Mouse (Mus musculus) left cerebral cortex, postnatal 36 days (tissue): ENCODE data around the gene Crhbp. TPM values are rescaled to one million over a fixed set of nuclear protein-coding genes. Genes with fewer than 3 reads are reported as not detected.

Source experiments
- DNase-seq, 2 experiments: peaks; one replicate each; pipeline ENCODE4 v3.0.0; 2021 to 2022; ENCODE audit warnings: low spot score in 2 of 2, mixed read lengths in 1 of 2
- intact Hi-C: fragments of 180-260 bp; cut with DNase I; formaldehyde crosslinking; loops from one replicate; pipeline ENCODE4 v1.15.1; 2025
- total RNA-seq, 2 experiments: library from RNA; stranded (reverse); gene quantifications; 2 replicates each; pipeline ENCODE4 v1.2.3; 2021

Crhbp gene
- 10 to 100 TPM; 21.2 to 23.5 TPM for total RNA-seq

GRCm38 (mm10) chr13:95444824-95445223, at the start of gene Crhbp:
Gene Crhbp, minus strand, starts transcription at chr13:95444924.
- intact Hi-C loops, result no loop called here
- no peak for DNase-seq

GRCm38 (mm10) chr13:95493296-95493695, 48.6 kb upstream of the Crhbp start:
- intact Hi-C loops, result no loop called here
- DNase-seq, result no peak

GRCm38 (mm10) chr13:95491327-95491726, 46.6 kb upstream of the Crhbp start:
- intact Hi-C loops, result no loop called here
- no peak for DNase-seq

GRCm38 (mm10) chr13:95484664-95485063, 39.9 kb upstream of the Crhbp start:
- intact Hi-C loops, result no loop called here
- no peak for DNase-seq

GRCm38 (mm10) chr13:95481428-95481827, 36.7 kb upstream of the Crhbp start:
- intact Hi-C loops, result loop anchor here (1.0 kb wide), 1 partner anchor 91 kb away; no protein-coding TSS in a partner anchor
- DNase-seq, result peak; percentile 57 to 69

GRCm38 (mm10) chr13:95478671-95479413, 34.1 kb upstream of the Crhbp start, which contains the start of gene S100z:
Gene S100z, minus strand, starts transcription at chr13:95478721.
- intact Hi-C loops, result no loop called here
- DNase-seq, result no peak

- intact Hi-C loops, result no loop called here
- no peak for DNase-seq
These were observed 32.4 kb upstream of the Crhbp start for GRCm38 (mm10) chr13:95477173-95477572.

- intact Hi-C loops, result no loop called here
- DNase-seq, result no peak
These were observed 30.4 kb upstream of the Crhbp start for GRCm38 (mm10) chr13:95475124-95475523.

- no peak for DNase-seq
- intact Hi-C loops, result no loop called here
These were observed 29.6 kb upstream of the Crhbp start for GRCm38 (mm10) chr13:95474294-95474693.

- no peak for DNase-seq
- intact Hi-C loops, result no loop called here
These were observed 26.2 kb upstream of the Crhbp start for GRCm38 (mm10) chr13:95470970-95471369.

- intact Hi-C loops, result no loop called here
These were observed 6.8 kb upstream of the Crhbp start for GRCm38 (mm10) chr13:95451529-95451928.

GRCm38 (mm10) chr13:95450636-95451210, 6.0 kb upstream of the Crhbp start:
- intact Hi-C loops, result no loop called here
- no peak for DNase-seq

More at GRCm38 (mm10) chr13:95451529-95451928, 6.8 kb upstream of the Crhbp start:
- no peak for DNase-seq

- DNase-seq, result no peak
- intact Hi-C loops, result no loop called here
These were observed 5.0 kb upstream of the Crhbp start for GRCm38 (mm10) chr13:95449730-95450129.

GRCm38 (mm10) chr13:95444291-95444690, 433 bp downstream of the Crhbp start:
- DNase-seq, result no peak
- intact Hi-C loops, result no loop called here

GRCm38 (mm10) chr13:95443376-95444233, 1.1 kb downstream of the Crhbp start:
- intact Hi-C loops, result no loop called here
- DNase-seq, result no peak

GRCm38 (mm10) chr13:95442901-95443300, 1.8 kb downstream of the Crhbp start:
- DNase-seq, result no peak
- intact Hi-C loops, result no loop called here

- intact Hi-C loops, result no loop called here
- DNase-seq, result no peak
These were observed 5.2 kb downstream of the Crhbp start for GRCm38 (mm10) chr13:95439569-95439968.

GRCm38 (mm10) chr13:95431760-95432159, 13.0 kb downstream of the Crhbp start:
- intact Hi-C loops, result no loop called here
- no peak for DNase-seq

GRCm38 (mm10) chr13:95427499-95427898, 17.2 kb downstream of the Crhbp start:
- intact Hi-C loops, result no loop called here
- no peak for DNase-seq

GRCm38 (mm10) chr13:95426421-95426820, 18.3 kb downstream of the Crhbp start:
- no peak for DNase-seq
- intact Hi-C loops, result no loop called here
